8 mouse cellular contexts compared by ENCODE assay signal in the genomic region with DNA sequence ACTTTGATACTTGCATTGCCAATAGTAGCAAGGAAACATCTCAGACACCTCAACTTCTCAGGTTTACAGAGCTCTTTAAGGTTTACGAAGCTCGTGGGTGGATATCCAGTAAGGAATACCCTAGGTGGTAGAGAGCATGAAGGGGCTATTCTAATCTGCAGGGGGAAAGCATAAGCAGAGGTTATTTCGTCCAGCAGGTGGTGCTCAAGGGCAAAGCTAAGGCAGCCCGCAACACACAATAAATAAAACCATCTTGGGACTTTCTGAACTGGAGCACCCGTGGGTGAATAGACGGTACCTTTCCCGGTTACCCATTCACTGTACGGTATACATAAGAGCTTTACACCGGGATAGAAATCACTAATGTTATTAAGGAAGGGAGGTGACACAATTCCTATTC.
DNase-seq lines count a peak whose midpoint lies in the region; ATAC-seq lines count a peak whose summit lies in the region.

No protein-coding gene starts in this region.

- no peak overlapping the region for H3K27ac ChIP-seq in hindbrain, embryonic 16.5 days (ENCODE audit: low read depth, low read length)

- no peaks in the 10 kb centered on the region for H3K27me3 ChIP-seq in hindbrain, embryonic 16.5 days (replicated peaks; ENCODE audit: control insufficient read depth, insufficient read depth, low read length)

- H3K4me3 ChIP-seq in hindbrain, embryonic 16.5 days (ENCODE audit: low read length), result no peak overlapping the region

- ATAC-seq in hindbrain, embryonic 16.5 days, result peak; percentile 76

- WGBS in hindbrain, embryonic 16.5 days, result 18% methylated on average over 9 of the region's 9 CpGs

- no peak overlapping the region for H3K9ac ChIP-seq in hindbrain, embryonic 16.5 days (ENCODE audit: low read depth, low read length)

- peak; percentile 45 for DNase-seq in Muller cell, postnatal 12 days (ENCODE audit: inconsistent ontology term)
- peak; percentile 48 for DNase-seq in cerebellum, adult 8-10 months
- DNase-seq in frontal cortex, postnatal 10 days (ENCODE audit: low spot score in 2 of 2), result peak; percentile 17 to 70
- peak; percentile 65 to 77 for DNase-seq in layer of hippocampus, postnatal 36 days
- DNase-seq in lung, postnatal 25 days (ENCODE audit: low spot score), result peak; percentile 78
- peak; percentile 43 for DNase-seq in retina, postnatal 7 days (ENCODE audit: low read depth, low spot score)
- DNase-seq in urinary bladder, adult 2 months (ENCODE audit: low spot score), result peak; percentile 28

- peak overlapping the region; percentile 34; the same call in 1 of the 2 replicates for H3K4me2 ChIP-seq in hindbrain, embryonic 16.5 days (ENCODE audit: low read length)

- no peaks in the 10 kb centered on the region for H3K9me3 ChIP-seq in hindbrain, embryonic 16.5 days (ENCODE audit: control insufficient read depth, low read length)

- H3K36me3 ChIP-seq in hindbrain, embryonic 16.5 days (ENCODE audit: control insufficient read depth, insufficient read depth, low read length), result no peaks in the 10 kb centered on the region

- H3K4me1 ChIP-seq in hindbrain, embryonic 16.5 days (ENCODE audit: control insufficient read depth, insufficient read depth, low read depth, low read length), result no peaks in the 10 kb centered on the region

Comparison
In these comparisons a context has a peak if more than half of its experiments do, and no peak if none do; other contexts are left out.
1. DNase-seq: peak in every context shown above with its lines; median percentile 78 in lung, postnatal 25 days; 71 in layer of hippocampus, postnatal 36 days; 48 in cerebellum, adult 8-10 months; 45 in Muller cell, postnatal 12 days; 44 in frontal cortex, postnatal 10 days; 43 in retina, postnatal 7 days; 28 in urinary bladder, adult 2 months.